24 mouse cellular contexts compared by ENCODE assay signal in the genomic region with DNA sequence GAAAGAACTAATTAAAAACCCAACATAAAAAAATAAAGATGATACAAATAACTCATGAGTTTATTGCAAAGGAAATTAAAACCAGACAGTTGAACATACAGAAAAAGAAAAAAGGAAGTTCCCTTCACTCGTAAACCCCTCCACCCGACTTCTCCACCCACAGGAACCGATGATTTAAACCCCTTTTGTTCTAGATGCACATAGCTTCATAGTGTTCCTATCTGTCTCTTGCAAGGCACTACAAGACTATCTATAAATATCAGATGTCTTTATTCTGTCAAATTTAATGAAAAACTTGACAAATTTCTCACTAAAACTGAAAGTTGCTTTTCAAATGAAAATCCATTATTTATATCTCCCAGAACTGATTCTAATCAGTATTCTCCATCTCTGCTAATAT.
A peak's percentile ranks its signal among the peaks of the same experiment; 100 is the strongest.
DNase-seq lines count a peak whose midpoint lies in the region; ATAC-seq lines count a peak whose summit lies in the region.
"Had no signal": no experiment of that assay in that cellular context is flagged by ENCODE, and none has a peak within 500 bp of the region (broad histone marks: within the 10 kb centered on the region; RNA-seq: fewer than 3 reads in every experiment).

No protein-coding gene starts in this region.

- no peak overlapping the region for H3K4me2 ChIP-seq in midbrain, embryonic 11.5 days
- H3K4me2 ChIP-seq: embryonic facial prominence, embryonic 12.5 days; forebrain, embryonic 12.5 days; heart, embryonic 11.5 days; heart, embryonic 15.5 days; hindbrain, embryonic 14.5 days; intestine, embryonic 15.5 days had no signal

- no peaks in the 10 kb centered on the region for H3K79me2 ChIP-seq in macrophage (ENCODE audit: inconsistent target)

- WGBS in midbrain, embryonic 11.5 days, result 91% methylated on average over 3 of the region's 3 CpGs
- WGBS in midbrain, embryonic 10.5 days, result 85% methylated on average over 3 of the region's 3 CpGs
- WGBS in macrophage (ENCODE audit: missing documents), result 5% methylated on average over 3 of the region's 3 CpGs

- H3K9ac ChIP-seq in midbrain, embryonic 11.5 days (ENCODE audit: low read length), result no peak overlapping the region
- H3K9ac ChIP-seq: embryonic facial prominence, embryonic 12.5 days; forebrain, embryonic 12.5 days; heart, embryonic 15.5 days; hindbrain, embryonic 14.5 days; intestine, embryonic 15.5 days had no signal

- no peak for ATAC-seq in midbrain, embryonic 11.5 days (ENCODE audit: low FRiP score)
- no peak for ATAC-seq in monocyte, adult 5-6 weeks (replicated peaks; ENCODE audit: insufficient number of reproducible peaks, low FRiP score, low TSS enrichment, poor library complexity, severe bottlenecking)
- no peak for ATAC-seq in erythroid progenitor cell, adult 5-6 weeks (replicated peaks; ENCODE audit: low FRiP score, poor library complexity, severe bottlenecking)
- ATAC-seq: forebrain, embryonic 16.5 days; intestine, embryonic 15.5 days had no signal

- no peaks in the 10 kb centered on the region for H3K36me3 ChIP-seq in midbrain, embryonic 11.5 days (ENCODE audit: control insufficient read depth, insufficient read depth, low read length)
- H3K36me3 ChIP-seq in midbrain, embryonic 10.5 days, result no peaks in the 10 kb centered on the region
- no peaks in the 10 kb centered on the region for H3K36me3 ChIP-seq in macrophage (ENCODE audit: inconsistent target)
- H3K36me3 ChIP-seq: embryonic facial prominence, embryonic 12.5 days; forebrain, embryonic 12.5 days; heart, embryonic 15.5 days; hindbrain, embryonic 10.5 days; intestine, embryonic 15.5 days had no signal

- no peak overlapping the region for H3K4me3 ChIP-seq in midbrain, embryonic 11.5 days (ENCODE audit: low read depth, low read length)
- H3K4me3 ChIP-seq in midbrain, embryonic 10.5 days, result no peak overlapping the region
- no peak overlapping the region for H3K4me3 ChIP-seq in macrophage (ENCODE audit: inconsistent target)
- H3K4me3 ChIP-seq: embryonic facial prominence, embryonic 12.5 days; forebrain, embryonic 12.5 days; gastrocnemius, adult 2 months; heart, embryonic 15.5 days; hindbrain, embryonic 10.5 days; intestine, embryonic 15.5 days had no signal

- DNase-seq in midbrain, embryonic 11.5 days (ENCODE audit: low spot score, missing footprints), result peak; percentile 39
- no peak for DNase-seq in midbrain, embryonic 10.5 days (ENCODE audit: low spot score)
- DNase-seq in A20 (ENCODE audit: low read depth, low spot score), result peak; percentile 58
- peak; percentile 43 for DNase-seq in MEL-GATA-1-ER (ENCODE audit: extremely low read depth, low read depth)
- DNase-seq in embryo, embryonic 10 days (ENCODE audit: low spot score), result no peak
- DNase-seq: adrenal gland, adult 8-10 months; adrenal gland, postnatal 36 days; cerebellum, adult 2 months; cerebellum, postnatal 10 days; gastrocnemius, adult 2 months; gastrocnemius, postnatal 25 days; heart, adult 18-20 months; heart, postnatal 14 days had no signal

- no peaks in the 10 kb centered on the region for H3K4me1 ChIP-seq in midbrain, embryonic 11.5 days (ENCODE audit: control insufficient read depth, insufficient read depth, low read length)
- H3K4me1 ChIP-seq in midbrain, embryonic 10.5 days, result no peaks in the 10 kb centered on the region
- H3K4me1 ChIP-seq: forebrain, embryonic 12.5 days; hindbrain, embryonic 10.5 days; intestine, embryonic 15.5 days had no signal

- no peaks in the 10 kb centered on the region for H3K9me3 ChIP-seq in midbrain, embryonic 11.5 days (ENCODE audit: control insufficient read depth, low read length)
- no peaks in the 10 kb centered on the region for H3K9me3 ChIP-seq in midbrain, embryonic 10.5 days (replicated peaks)
- H3K9me3 ChIP-seq: embryonic facial prominence, embryonic 12.5 days; forebrain, embryonic 12.5 days; heart, embryonic 15.5 days; hindbrain, embryonic 10.5 days; intestine, embryonic 15.5 days had no signal

- H3K27me3 ChIP-seq in midbrain, embryonic 11.5 days (ENCODE audit: control insufficient read depth, insufficient read depth, low read length), result no peaks in the 10 kb centered on the region
- no peaks in the 10 kb centered on the region for H3K27me3 ChIP-seq in midbrain, embryonic 10.5 days (ENCODE audit: low read depth, poor library complexity, severe bottlenecking)
- H3K27me3 ChIP-seq: embryonic facial prominence, embryonic 12.5 days; forebrain, embryonic 12.5 days; heart, embryonic 15.5 days; intestine, embryonic 15.5 days had no signal

- H3K27ac ChIP-seq in midbrain, embryonic 11.5 days (ENCODE audit: low read depth, low read length), result no peak overlapping the region
- H3K27ac ChIP-seq in midbrain, embryonic 10.5 days (replicated peaks), result no peak overlapping the region
- peak overlapping the region; percentile 60 for H3K27ac ChIP-seq in macrophage
- H3K27ac ChIP-seq: embryonic facial prominence, embryonic 12.5 days; forebrain, embryonic 12.5 days; gastrocnemius, adult 2 months; hindbrain, embryonic 10.5 days; hindbrain, embryonic 14.5 days had no signal

Comparison
In these comparisons a context has a peak if more than half of its experiments do, and no peak if none do; other contexts are left out.
1. DNase-seq: peak in midbrain, embryonic 11.5 days (single experiment), A20 (single experiment) and MEL-GATA-1-ER (single experiment); none in midbrain, embryonic 10.5 days (single experiment) and embryo, embryonic 10 days (single experiment).